Mouse (Mus musculus): ENCODE results near the gene Asgr1. TPM values are rescaled to one million over a fixed set of nuclear protein-coding genes. Genes with fewer than 3 reads are reported as not detected.

Gene Asgr1
- not detected for polyA plus RNA-seq (2014; fragmentation: Illumina TruSeq; extraction: RNeasy Lipid Tissue Mini Kit (QIAGEN cat#74804); ENCODE audit: low read depth, low replicate concordance)

GRCm38 (mm10) chr11:70053898-70054570 lies at the start of gene Asgr1:
Gene Asgr1 (plus strand): TSS chr11:70054085.

GRCm38 (mm10) chr11:70014880-70015558 lies 38.9 kb upstream of the Asgr1 start, which contains the start of gene Acadvl:
Gene Acadvl (minus strand): TSS chr11:70015411.

GRCm38 (mm10) chr11:70016669-70017068 lies 37.2 kb upstream of the Asgr1 start, which contains the start of gene Dlg4:
Gene Dlg4 (plus strand): TSS chr11:70016942.

GRCm38 (mm10) chr11:70091986-70092783 lies 38.3 kb downstream of the Asgr1 start, which contains the start of gene Asgr2:
Gene Asgr2 (plus strand): TSS chr11:70092644.

Other genes with a start within 250 kb of the Asgr1 start
- not detected for gene Tmem102, start 248.5 kb upstream of the Asgr1 start, polyA plus RNA-seq (2014; fragmentation: Illumina TruSeq; extraction: RNeasy Lipid Tissue Mini Kit (QIAGEN cat#74804); ENCODE audit: low read depth, low replicate concordance)
- not detected for gene Gm39566, start 238.8 kb upstream of the Asgr1 start, polyA plus RNA-seq (2014; fragmentation: Illumina TruSeq; extraction: RNeasy Lipid Tissue Mini Kit (QIAGEN cat#74804); ENCODE audit: low read depth, low replicate concordance)
- not detected for gene Spem2, start 235.6 kb upstream of the Asgr1 start, polyA plus RNA-seq (2014; fragmentation: Illumina TruSeq; extraction: RNeasy Lipid Tissue Mini Kit (QIAGEN cat#74804); ENCODE audit: low read depth, low replicate concordance)
- not detected for gene Spem1, start 231.9 kb upstream of the Asgr1 start, polyA plus RNA-seq (2014; fragmentation: Illumina TruSeq; extraction: RNeasy Lipid Tissue Mini Kit (QIAGEN cat#74804); ENCODE audit: low read depth, low replicate concordance)
- 1.5 TPM for gene Nlgn2, start 216.3 kb upstream of the Asgr1 start, polyA plus RNA-seq (2014; fragmentation: Illumina TruSeq; extraction: RNeasy Lipid Tissue Mini Kit (QIAGEN cat#74804); ENCODE audit: low read depth, low replicate concordance)
- gene Tmem256, start 215.6 kb upstream of the Asgr1 start, polyA plus RNA-seq (2014; fragmentation: Illumina TruSeq; extraction: RNeasy Lipid Tissue Mini Kit (QIAGEN cat#74804); ENCODE audit: low read depth, low replicate concordance) = 24.3 TPM
- gene Plscr3, start 207.7 kb upstream of the Asgr1 start, polyA plus RNA-seq (2014; fragmentation: Illumina TruSeq; extraction: RNeasy Lipid Tissue Mini Kit (QIAGEN cat#74804); ENCODE audit: low read depth, low replicate concordance) = 1.6 TPM
- not detected for gene Tnk1, start 195.4 kb upstream of the Asgr1 start, polyA plus RNA-seq (2014; fragmentation: Illumina TruSeq; extraction: RNeasy Lipid Tissue Mini Kit (QIAGEN cat#74804); ENCODE audit: low read depth, low replicate concordance)
- gene Tmem95, start 176.1 kb upstream of the Asgr1 start, polyA plus RNA-seq (2014; fragmentation: Illumina TruSeq; extraction: RNeasy Lipid Tissue Mini Kit (QIAGEN cat#74804); ENCODE audit: low read depth, low replicate concordance) = not detected
- 2.4 TPM for gene Kctd11, start 172.7 kb upstream of the Asgr1 start, polyA plus RNA-seq (2014; fragmentation: Illumina TruSeq; extraction: RNeasy Lipid Tissue Mini Kit (QIAGEN cat#74804); ENCODE audit: low read depth, low replicate concordance)
- gene Acap1, start 158.5 kb upstream of the Asgr1 start, polyA plus RNA-seq (2014; fragmentation: Illumina TruSeq; extraction: RNeasy Lipid Tissue Mini Kit (QIAGEN cat#74804); ENCODE audit: low read depth, low replicate concordance) = not detected
- not detected for gene 2810408A11Rik, start 153.1 kb upstream of the Asgr1 start, polyA plus RNA-seq (2014; fragmentation: Illumina TruSeq; extraction: RNeasy Lipid Tissue Mini Kit (QIAGEN cat#74804); ENCODE audit: low read depth, low replicate concordance)
- 3.1 TPM for gene Neurl4, start 153.0 kb upstream of the Asgr1 start, polyA plus RNA-seq (2014; fragmentation: Illumina TruSeq; extraction: RNeasy Lipid Tissue Mini Kit (QIAGEN cat#74804); ENCODE audit: low read depth, low replicate concordance)
- gene Gps2, start 140.2 kb upstream of the Asgr1 start, polyA plus RNA-seq (2014; fragmentation: Illumina TruSeq; extraction: RNeasy Lipid Tissue Mini Kit (QIAGEN cat#74804); ENCODE audit: low read depth, low replicate concordance) = 22.9 TPM
- 242 TPM for gene Eif5a, start 132.1 kb upstream of the Asgr1 start, polyA plus RNA-seq (2014; fragmentation: Illumina TruSeq; extraction: RNeasy Lipid Tissue Mini Kit (QIAGEN cat#74804); ENCODE audit: low read depth, low replicate concordance)
- gene Ybx2, start 118.3 kb upstream of the Asgr1 start, polyA plus RNA-seq (2014; fragmentation: Illumina TruSeq; extraction: RNeasy Lipid Tissue Mini Kit (QIAGEN cat#74804); ENCODE audit: low read depth, low replicate concordance) = 1.4 TPM
- gene Slc2a4, start 105.9 kb upstream of the Asgr1 start, polyA plus RNA-seq (2014; fragmentation: Illumina TruSeq; extraction: RNeasy Lipid Tissue Mini Kit (QIAGEN cat#74804); ENCODE audit: low read depth, low replicate concordance) = 2.4 TPM
- not detected for gene Cldn7, start 89.3 kb upstream of the Asgr1 start, polyA plus RNA-seq (2014; fragmentation: Illumina TruSeq; extraction: RNeasy Lipid Tissue Mini Kit (QIAGEN cat#74804); ENCODE audit: low read depth, low replicate concordance)
- gene Ctdnep1, start 72.9 kb upstream of the Asgr1 start, polyA plus RNA-seq (2014; fragmentation: Illumina TruSeq; extraction: RNeasy Lipid Tissue Mini Kit (QIAGEN cat#74804); ENCODE audit: low read depth, low replicate concordance) = 46.8 TPM
- gene Elp5, start 71.6 kb upstream of the Asgr1 start, polyA plus RNA-seq (2014; fragmentation: Illumina TruSeq; extraction: RNeasy Lipid Tissue Mini Kit (QIAGEN cat#74804); ENCODE audit: low read depth, low replicate concordance) = 17.4 TPM
- gene Gabarap, start 62.9 kb upstream of the Asgr1 start, polyA plus RNA-seq (2014; fragmentation: Illumina TruSeq; extraction: RNeasy Lipid Tissue Mini Kit (QIAGEN cat#74804); ENCODE audit: low read depth, low replicate concordance) = 525 TPM
- gene Phf23, start 58.3 kb upstream of the Asgr1 start, polyA plus RNA-seq (2014; fragmentation: Illumina TruSeq; extraction: RNeasy Lipid Tissue Mini Kit (QIAGEN cat#74804); ENCODE audit: low read depth, low replicate concordance) = 20.2 TPM
- gene Dvl2, start 53.5 kb upstream of the Asgr1 start, polyA plus RNA-seq (2014; fragmentation: Illumina TruSeq; extraction: RNeasy Lipid Tissue Mini Kit (QIAGEN cat#74804); ENCODE audit: low read depth, low replicate concordance) = 0.76 TPM
- 27.3 TPM for gene Acadvl, start 38.7 kb upstream of the Asgr1 start, polyA plus RNA-seq (2014; fragmentation: Illumina TruSeq; extraction: RNeasy Lipid Tissue Mini Kit (QIAGEN cat#74804); ENCODE audit: low read depth, low replicate concordance)
- gene Dlg4, start 37.1 kb upstream of the Asgr1 start, polyA plus RNA-seq (2014; fragmentation: Illumina TruSeq; extraction: RNeasy Lipid Tissue Mini Kit (QIAGEN cat#74804); ENCODE audit: low read depth, low replicate concordance) = 1.6 TPM
- not detected for gene Asgr2, start 38.6 kb downstream of the Asgr1 start, polyA plus RNA-seq (2014; fragmentation: Illumina TruSeq; extraction: RNeasy Lipid Tissue Mini Kit (QIAGEN cat#74804); ENCODE audit: low read depth, low replicate concordance)
- 2.5 TPM for gene Mgl2, start 76.2 kb downstream of the Asgr1 start, polyA plus RNA-seq (2014; fragmentation: Illumina TruSeq; extraction: RNeasy Lipid Tissue Mini Kit (QIAGEN cat#74804); ENCODE audit: low read depth, low replicate concordance)
- not detected for gene Clec10a, start 102.1 kb downstream of the Asgr1 start, polyA plus RNA-seq (2014; fragmentation: Illumina TruSeq; extraction: RNeasy Lipid Tissue Mini Kit (QIAGEN cat#74804); ENCODE audit: low read depth, low replicate concordance)
- not detected for gene Slc16a11, start 158.7 kb downstream of the Asgr1 start, polyA plus RNA-seq (2014; fragmentation: Illumina TruSeq; extraction: RNeasy Lipid Tissue Mini Kit (QIAGEN cat#74804); ENCODE audit: low read depth, low replicate concordance)
- gene Slc16a13, start 167.0 kb downstream of the Asgr1 start, polyA plus RNA-seq (2014; fragmentation: Illumina TruSeq; extraction: RNeasy Lipid Tissue Mini Kit (QIAGEN cat#74804); ENCODE audit: low read depth, low replicate concordance) = 2.2 TPM
- 13.0 TPM for gene Bcl6b, start 175.7 kb downstream of the Asgr1 start, polyA plus RNA-seq (2014; fragmentation: Illumina TruSeq; extraction: RNeasy Lipid Tissue Mini Kit (QIAGEN cat#74804); ENCODE audit: low read depth, low replicate concordance)
- gene 0610010K14Rik, start 183.8 kb downstream of the Asgr1 start, polyA plus RNA-seq (2014; fragmentation: Illumina TruSeq; extraction: RNeasy Lipid Tissue Mini Kit (QIAGEN cat#74804); ENCODE audit: low read depth, low replicate concordance) = 2.4 TPM
- 1.9 TPM for gene Gm21988, start 185.7 kb downstream of the Asgr1 start, polyA plus RNA-seq (2014; fragmentation: Illumina TruSeq; extraction: RNeasy Lipid Tissue Mini Kit (QIAGEN cat#74804); ENCODE audit: low read depth, low replicate concordance)
- 48.7 TPM for gene Rnasek, start 185.8 kb downstream of the Asgr1 start, polyA plus RNA-seq (2014; fragmentation: Illumina TruSeq; extraction: RNeasy Lipid Tissue Mini Kit (QIAGEN cat#74804); ENCODE audit: low read depth, low replicate concordance)
- 0.87 TPM for gene Alox12, start 201.3 kb downstream of the Asgr1 start, polyA plus RNA-seq (2014; fragmentation: Illumina TruSeq; extraction: RNeasy Lipid Tissue Mini Kit (QIAGEN cat#74804); ENCODE audit: low read depth, low replicate concordance)

All from adrenal gland, adult 10 weeks (tissue).